Mouse (Mus musculus): ENCODE data around the gene Rfxank. TPM values are rescaled to one million over a fixed set of nuclear protein-coding genes. Genes with fewer than 3 reads are reported as not detected.

Gene Rfxank
- polyA plus RNA-seq, 2 experiments = 17.6 to 33.5 TPM

DNA sequence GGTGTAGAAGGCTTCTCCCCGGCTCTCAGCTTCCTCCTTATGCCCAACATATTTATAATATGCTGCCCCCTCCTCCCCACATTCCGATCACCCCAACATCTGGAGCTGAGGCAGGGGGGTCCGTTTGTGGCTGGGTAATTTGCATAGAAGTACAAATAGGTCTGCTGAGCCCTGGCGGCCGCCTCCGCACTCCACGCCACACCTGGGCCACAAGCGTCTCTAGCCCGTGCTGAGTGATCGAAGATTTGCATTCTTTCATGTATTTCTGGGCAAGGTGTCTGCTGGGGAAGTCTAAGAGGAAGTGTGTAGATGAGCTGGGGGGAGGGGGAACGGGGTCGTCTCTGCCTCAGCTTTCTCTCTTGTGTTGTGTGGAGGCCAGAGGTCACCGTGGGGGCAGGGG is 21.1 kb upstream of the Rfxank start:
- H3K4me1 ChIP-seq (ENCODE audit: control insufficient read depth, insufficient read depth, low read length) = no peaks in the 10 kb centered on the region
- H3K9ac ChIP-seq (ENCODE audit: low read depth, low read length, severe bottlenecking) = no peak overlapping the region
- H3K27ac ChIP-seq (replicated peaks; ENCODE audit: low read depth, low read length) = no peak overlapping the region
- no peaks in the 10 kb centered on the region for H3K36me3 ChIP-seq (ENCODE audit: control insufficient read depth, insufficient read depth, low read length)
- no peak overlapping the region for H3K4me3 ChIP-seq (replicated peaks; ENCODE audit: low read length)
- 56% methylated on average over 13 of the region's 13 CpGs for WGBS
- TF ChIP-seq POLR2A (IDR thresholded peaks at IDR 0.05; ENCODE audit: borderline replicate concordance, extremely low read depth, insufficient read depth, insufficient read length) = no peak
- no peak for ATAC-seq (ENCODE audit: low FRiP score, low read depth)
- no peaks in the 10 kb centered on the region for H3K9me3 ChIP-seq (ENCODE audit: control insufficient read depth, low read length)
- H3K4me2 ChIP-seq (replicated peaks; ENCODE audit: low read depth, low read length, severe bottlenecking) = no peak overlapping the region
- no peak for DNase-seq (ENCODE audit: low spot score)
- H3K27me3 ChIP-seq (ENCODE audit: control insufficient read depth, insufficient read depth, low read length) = no peaks in the 10 kb centered on the region; the same call in 1 of the 2 replicates

GRCm38 (mm10) chr8:70159211-70159610 is 20.3 kb upstream of the Rfxank start:
- Histone ChIP-seq H3K4me3 (replicated peaks; ENCODE audit: low read length) (no peak overlapping the region), H3K4me1 (ENCODE audit: control insufficient read depth, insufficient read depth, low read length) (no peaks in the 10 kb centered on the region)
- WGBS = 80% methylated on average over 4 of the region's 4 CpGs

DNA sequence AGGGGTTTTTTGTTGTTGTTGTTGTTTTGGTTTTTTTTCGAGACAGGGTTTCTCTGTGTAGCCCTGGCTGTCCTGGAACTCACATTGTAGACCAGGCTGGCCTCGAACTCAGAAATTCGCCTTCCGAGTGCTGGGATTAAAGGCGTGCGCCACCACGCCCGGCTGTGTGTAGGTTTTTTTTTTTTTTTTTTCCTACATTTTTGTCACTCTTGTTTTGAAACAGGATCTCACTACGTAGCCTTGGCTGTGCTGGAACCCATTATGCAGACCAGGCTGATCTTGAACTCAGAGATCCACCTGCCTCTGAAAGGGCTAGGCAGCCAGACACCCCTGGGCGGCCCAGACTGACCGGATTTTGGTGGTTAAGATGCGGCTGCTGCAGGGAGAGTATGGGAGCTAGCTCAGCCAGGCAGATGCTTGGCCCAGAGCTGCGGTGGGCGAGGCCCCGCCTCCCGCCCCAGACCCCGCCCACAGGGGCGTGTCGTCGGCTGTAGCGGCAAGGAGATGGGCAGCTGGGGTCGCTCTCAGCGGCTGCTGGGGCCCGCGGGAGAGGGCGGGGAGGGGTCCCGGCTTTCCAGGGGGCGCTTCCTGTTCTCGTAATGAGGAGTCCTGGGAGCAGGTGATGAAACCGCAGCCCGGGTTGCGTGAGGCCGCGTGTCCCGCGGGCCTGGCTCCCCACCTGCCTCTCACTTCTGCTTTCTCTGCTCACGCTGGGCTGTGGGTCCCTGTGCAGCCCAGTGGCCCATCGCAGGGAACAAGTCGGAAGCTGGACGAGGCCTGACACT is 19.3 kb upstream of the Rfxank start:
- Histone ChIP-seq H3K36me3 (ENCODE audit: control insufficient read depth, insufficient read depth, low read length) (no peaks in the 10 kb centered on the region), H3K27ac (replicated peaks; ENCODE audit: low read depth, low read length) (no peak overlapping the region), H3K27me3 (ENCODE audit: control insufficient read depth, insufficient read depth, low read length) (no peaks in the 10 kb centered on the region), H3K9ac (ENCODE audit: low read depth, low read length, severe bottlenecking) (peak overlapping the region; percentile 38; the same call in 1 of the 2 replicates), H3K4me2 (replicated peaks; ENCODE audit: low read depth, low read length, severe bottlenecking) (peak overlapping the region; percentile 71), H3K9me3 (ENCODE audit: control insufficient read depth, low read length) (no peaks in the 10 kb centered on the region), H3K4me3 (replicated peaks; ENCODE audit: low read length) (peak overlapping the region; percentile 50), H3K4me1 (ENCODE audit: control insufficient read depth, insufficient read depth, low read length) (no peaks in the 10 kb centered on the region)
- DNase-seq (ENCODE audit: low spot score) (peak; percentile 79), ATAC-seq (ENCODE audit: low FRiP score, low read depth) (peak; percentile 93)
- no peak for TF ChIP-seq POLR2A (IDR thresholded peaks at IDR 0.05; ENCODE audit: borderline replicate concordance, extremely low read depth, insufficient read depth, insufficient read length)
- 10% methylated on average over 39 of the region's 40 CpGs for whole genome bisulfite sequencing

More at GRCm38 (mm10) chr8:70159211-70159610, 20.3 kb upstream of the Rfxank start:
- Histone ChIP-seq H3K27ac (replicated peaks; ENCODE audit: low read depth, low read length) (no peak overlapping the region), H3K9me3 (ENCODE audit: control insufficient read depth, low read length) (no peaks in the 10 kb centered on the region), H3K36me3 (ENCODE audit: control insufficient read depth, insufficient read depth, low read length) (no peaks in the 10 kb centered on the region), H3K4me2 (replicated peaks; ENCODE audit: low read depth, low read length, severe bottlenecking) (no peak overlapping the region), H3K9ac (ENCODE audit: low read depth, low read length, severe bottlenecking) (no peak overlapping the region), H3K27me3 (ENCODE audit: control insufficient read depth, insufficient read depth, low read length) (no peaks in the 10 kb centered on the region)
- TF ChIP-seq POLR2A (IDR thresholded peaks at IDR 0.05; ENCODE audit: borderline replicate concordance, extremely low read depth, insufficient read depth, insufficient read length) = no peak
- DNase-seq (ENCODE audit: low spot score) = no peak
- ATAC-seq (ENCODE audit: low FRiP score, low read depth) = no peak

GRCm38 (mm10) chr8:70157240-70157800 is 18.4 kb upstream of the Rfxank start:
- WGBS = 95% methylated on average over 1 of the region's 1 CpGs
- Histone ChIP-seq H3K36me3 (ENCODE audit: control insufficient read depth, insufficient read depth, low read length) (no peaks in the 10 kb centered on the region), H3K27ac (replicated peaks; ENCODE audit: low read depth, low read length) (no peak overlapping the region), H3K4me1 (ENCODE audit: control insufficient read depth, insufficient read depth, low read length) (no peaks in the 10 kb centered on the region), H3K9me3 (ENCODE audit: control insufficient read depth, low read length) (no peaks in the 10 kb centered on the region), H3K4me3 (replicated peaks; ENCODE audit: low read length) (no peak overlapping the region), H3K9ac (ENCODE audit: low read depth, low read length, severe bottlenecking) (no peak overlapping the region), H3K4me2 (replicated peaks; ENCODE audit: low read depth, low read length, severe bottlenecking) (no peak overlapping the region), H3K27me3 (ENCODE audit: control insufficient read depth, insufficient read depth, low read length) (no peaks in the 10 kb centered on the region)
- no peak for TF ChIP-seq POLR2A (IDR thresholded peaks at IDR 0.05; ENCODE audit: borderline replicate concordance, extremely low read depth, insufficient read depth, insufficient read length)
- DNase-seq (ENCODE audit: low spot score) (no peak), ATAC-seq (ENCODE audit: low FRiP score, low read depth) (no peak)

DNA sequence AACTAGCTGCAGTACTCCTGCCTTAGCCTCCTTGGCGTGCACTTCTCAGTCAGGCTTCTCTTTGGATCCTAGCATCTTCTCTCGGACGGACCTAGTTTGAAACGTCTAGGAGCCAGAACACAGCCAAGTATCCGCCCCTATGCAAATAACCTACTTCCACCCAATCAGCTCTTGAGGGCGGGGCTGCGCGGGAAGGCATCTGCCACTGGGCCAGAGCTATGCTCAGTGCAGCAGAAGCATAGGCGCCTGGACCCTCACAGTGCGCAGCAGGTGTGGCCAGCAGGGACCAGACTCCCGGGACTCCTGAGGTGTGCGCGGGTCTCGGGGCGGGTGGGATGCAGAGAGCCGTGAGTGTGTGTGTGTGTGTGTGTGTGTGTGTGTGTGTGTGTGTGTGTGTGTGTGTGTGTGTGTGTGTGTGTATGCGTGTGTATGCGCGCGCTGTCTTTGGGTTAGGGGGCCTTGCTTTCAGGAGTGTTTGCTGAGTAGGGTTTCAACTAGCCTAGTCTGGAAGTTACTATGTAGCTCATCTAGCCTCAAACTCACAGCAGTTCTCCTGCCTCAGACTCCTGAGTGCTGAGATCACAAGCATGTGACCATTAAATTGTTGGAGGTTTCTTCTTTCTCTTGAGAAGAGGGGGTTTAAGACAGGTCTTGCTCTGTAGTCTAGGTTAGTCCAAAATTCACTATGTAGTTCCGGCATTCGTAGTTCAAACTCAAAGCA is 13.7 kb upstream of the Rfxank start:
- 13% methylated on average over 21 of the region's 22 CpGs for WGBS
- ATAC-seq (ENCODE audit: low FRiP score, low read depth) = peak; percentile 94
- DNase-seq (ENCODE audit: low spot score) = peak; percentile 79

More for the DNA sequence above, 13.7 kb upstream of the Rfxank start:
- TF ChIP-seq POLR2A (IDR thresholded peaks at IDR 0.05; ENCODE audit: borderline replicate concordance, extremely low read depth, insufficient read depth, insufficient read length) = no peak
- H3K4me3 ChIP-seq (replicated peaks; ENCODE audit: low read length) = 0 out of 2 replicates have a peak overlapping the region, but pooled peaks have one; percentile 10
- H3K9ac ChIP-seq (ENCODE audit: low read depth, low read length, severe bottlenecking) = no peak overlapping the region
- H3K4me2 ChIP-seq (replicated peaks; ENCODE audit: low read depth, low read length, severe bottlenecking) = peak overlapping the region; percentile 32
- H3K27me3 ChIP-seq (ENCODE audit: control insufficient read depth, insufficient read depth, low read length) = no peaks in the 10 kb centered on the region
- no peaks in the 10 kb centered on the region for H3K4me1 ChIP-seq (ENCODE audit: control insufficient read depth, insufficient read depth, low read length)
- no peaks in the 10 kb centered on the region for H3K9me3 ChIP-seq (ENCODE audit: control insufficient read depth, low read length)
- no peak overlapping the region for H3K27ac ChIP-seq (replicated peaks; ENCODE audit: low read depth, low read length)
- no peaks in the 10 kb centered on the region for H3K36me3 ChIP-seq (ENCODE audit: control insufficient read depth, insufficient read depth, low read length)
